Mouse (Mus musculus) liver, adult 2 months (tissue): ENCODE data around the gene Slc6a4. TPM values are rescaled to one million over a fixed set of nuclear protein-coding genes. Genes with fewer than 3 reads are reported as not detected.

Experiments used
- DNase-seq: peaks from one replicate; pipeline ENCODE4 v3.0.0-alpha.2; 2011; ENCODE audit warnings: low read depth, low spot score; ENCODE audit errors: extremely low read depth
- H3K27ac ChIP-seq: fragments of 200-500 bp; replicated peaks from 2 replicates; pipeline ENCODE4 v1.5.1; 2012; ENCODE audit warnings: low read depth, mild to moderate bottlenecking, control low read depth, inconsistent platforms, low read length; ENCODE audit not compliant: insufficient read depth
- H3K27me3 ChIP-seq: fragments of 200-500 bp; 2 replicates; pipeline ENCODE4 v1.6.1; 2012; ENCODE audit warnings: mild to moderate bottlenecking, moderate library complexity, low read length, inconsistent platforms; ENCODE audit not compliant: control insufficient read depth, insufficient read depth
- H3K36me3 ChIP-seq: fragments of 200-500 bp; 2 replicates; pipeline ENCODE4 v1.6.1; 2012; ENCODE audit warnings: low read length, inconsistent platforms; ENCODE audit not compliant: control insufficient read depth, insufficient read depth
- H3K4me1 ChIP-seq: fragments of 200-500 bp; 2 replicates; pipeline ENCODE4 v1.6.1; 2011; ENCODE audit warnings: low read length; ENCODE audit not compliant: control insufficient read depth, insufficient read depth
- H3K4me3 ChIP-seq: fragments of 200-500 bp; 2 replicates; pipeline ENCODE4 v1.5.1; 2011; ENCODE audit warnings: low read depth, mild to moderate bottlenecking, control low read depth, low read length, moderate library complexity; ENCODE audit not compliant: insufficient read depth
- H3K79me2 ChIP-seq: fragments of 200-500 bp; 2 replicates; pipeline ENCODE4 v1.6.1; 2012; ENCODE audit warnings: inconsistent platforms, mild to moderate bottlenecking, low read length, moderate library complexity; ENCODE audit not compliant: control insufficient read depth, insufficient read depth
- H3K9ac ChIP-seq: fragments of 200-500 bp; 2 replicates; pipeline ENCODE4 v1.6.1; 2012; ENCODE audit warnings: low read depth, mild to moderate bottlenecking, control low read depth, inconsistent platforms, low read length
- CTCF ChIP-seq: fragments of 200-500 bp; IDR thresholded peaks from 2 replicates; pipeline ENCODE4 v1.5.1; 2011; ENCODE audit warnings: low read depth, low read length, control low read depth
- POLR2A ChIP-seq: fragments of 200-500 bp; IDR thresholded peaks from 2 replicates; pipeline ENCODE4 v1.6.1; 2011; ENCODE audit warnings: low read length, control low read depth; ENCODE audit not compliant: insufficient read depth; ENCODE audit errors: extremely low read depth
- WGBS: fragments of 180-500 bp; shearing (Covaris S2); methylation state at CpG from one replicate; pipeline ENCODE4 v1.1.7; 2018; 5-methylcytosine and 5-hydroxymethylcytosine counted together
- polyA plus RNA-seq: library from polyadenylated mRNA; depleted of rRNA; stranded (reverse); fragments of >200 nt; gene quantifications from 2 replicates; pipeline ENCODE4 v1.2.3, GENCODE M21; 2012
- total RNA-seq: library from RNA; depleted of rRNA; stranded (reverse); fragments of >200 nt; gene quantifications from 2 replicates; pipeline ENCODE4 v1.2.3, GENCODE M21; 2014

Slc6a4 gene
- total and polyA plus RNA-seq, 2 experiments = 0.13 to 0.37 TPM

DNA sequence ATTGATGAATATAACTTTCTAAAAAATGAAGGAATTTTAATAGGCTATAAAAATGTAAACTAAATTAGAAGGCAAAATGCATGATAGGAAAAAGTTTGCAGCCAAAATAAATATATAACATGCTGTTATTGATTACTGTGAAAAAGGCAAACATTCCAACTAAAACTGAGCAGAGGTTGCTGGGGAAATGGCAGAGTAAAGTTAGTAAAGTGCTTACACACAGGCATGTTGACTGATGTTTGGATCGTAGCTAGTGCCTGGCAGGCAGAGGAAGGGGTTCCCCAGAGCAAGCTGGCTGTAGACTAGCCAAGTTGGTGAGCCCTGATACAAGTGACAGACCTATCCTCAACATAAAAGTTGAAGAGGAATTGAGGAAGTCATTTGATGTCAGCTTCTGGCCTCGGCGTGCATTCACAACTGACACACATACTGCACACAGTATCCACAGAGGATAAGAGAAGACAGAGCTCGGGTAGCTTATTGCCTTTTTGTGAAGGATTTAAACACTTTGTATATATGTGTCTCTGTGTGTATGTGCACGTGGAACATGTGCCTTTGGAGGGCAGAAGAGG lies 16.7 kb upstream of the Slc6a4 start:
- Histone ChIP-seq H3K27me3 (no peaks in the 10 kb centered on the region), H3K36me3 (peaks cover 13% of the 10 kb centered on the region; the same call in 1 of the 2 replicates), H3K27ac (peak overlapping the region; percentile 5; the same call in 1 of the 2 replicates), H3K4me1 (peaks cover 6% of the 10 kb centered on the region), H3K4me3 (no peak overlapping the region), H3K9ac (no peak overlapping the region), H3K79me2 (no peaks in the 10 kb centered on the region)
- DNase-seq = peak; percentile 63
- WGBS = 38% methylated on average over 5 of the region's 5 CpGs
- TF ChIP-seq CTCF = no peak
- TF ChIP-seq POLR2A = no peak

DNA sequence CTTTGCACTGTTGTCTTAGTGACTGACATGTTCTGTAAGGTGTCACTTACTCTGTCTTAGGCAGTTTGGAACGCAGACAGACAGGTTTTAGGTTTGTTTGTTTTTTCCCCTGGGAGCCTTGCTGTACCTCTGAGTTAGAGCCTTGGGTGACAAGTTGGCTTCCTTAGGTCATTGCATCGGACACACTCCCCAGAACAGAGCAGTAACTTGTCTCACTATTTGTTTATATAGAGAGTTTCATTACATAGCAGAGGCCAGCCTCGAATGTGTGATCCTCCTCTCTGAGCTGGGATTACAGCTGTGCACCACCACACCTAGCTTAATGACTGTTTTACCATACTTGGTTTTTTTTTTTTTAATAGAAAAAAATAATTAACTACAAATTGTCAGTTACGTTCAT lies 16.0 kb upstream of the Slc6a4 start:
- no peaks in the 10 kb centered on the region for H3K79me2 ChIP-seq
- TF ChIP-seq CTCF (no peak), POLR2A (no peak)
- no peak overlapping the region for H3K4me3 ChIP-seq
- no peak for DNase-seq
- H3K9ac ChIP-seq = no peak overlapping the region
- 44% methylated on average over 4 of the region's 4 CpGs for WGBS
- H3K36me3 ChIP-seq = peaks cover 18% of the 10 kb centered on the region; the same call in 1 of the 2 replicates
- H3K4me1 ChIP-seq = peaks cover 6% of the 10 kb centered on the region
- H3K27ac ChIP-seq = no peak overlapping the region
- H3K27me3 ChIP-seq = no peaks in the 10 kb centered on the region

DNA sequence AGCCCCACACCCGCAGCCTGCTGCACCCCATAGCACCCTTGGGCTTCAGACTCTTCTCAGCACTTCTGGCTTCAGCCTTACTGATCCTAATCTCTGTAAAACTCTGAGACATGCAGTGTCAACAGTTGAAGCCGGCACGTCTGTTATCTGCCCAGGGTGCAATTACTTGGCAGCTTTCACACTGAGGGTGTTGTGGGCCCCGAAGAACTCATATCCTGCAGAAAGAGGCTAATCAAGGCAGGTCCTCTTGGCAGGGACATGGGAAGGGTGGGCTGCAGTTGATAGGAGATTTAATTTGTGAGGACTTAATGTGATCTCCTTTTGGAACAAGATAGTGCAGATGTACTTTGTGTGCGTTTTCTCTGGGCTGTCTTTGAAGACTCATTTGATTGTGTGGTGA lies 14.8 kb upstream of the Slc6a4 start:
- no peaks in the 10 kb centered on the region for H3K79me2 ChIP-seq
- 63% methylated on average over 5 of the region's 5 CpGs for WGBS
- no peak overlapping the region for H3K27ac ChIP-seq
- H3K4me3 ChIP-seq = no peak overlapping the region
- H3K36me3 ChIP-seq = peaks cover 19% of the 10 kb centered on the region; the same call in 1 of the 2 replicates
- DNase-seq = no peak
- no peaks in the 10 kb centered on the region for H3K27me3 ChIP-seq
- peaks cover 6% of the 10 kb centered on the region for H3K4me1 ChIP-seq
- H3K9ac ChIP-seq = no peak overlapping the region
- TF ChIP-seq CTCF (no peak), POLR2A (no peak)

DNA sequence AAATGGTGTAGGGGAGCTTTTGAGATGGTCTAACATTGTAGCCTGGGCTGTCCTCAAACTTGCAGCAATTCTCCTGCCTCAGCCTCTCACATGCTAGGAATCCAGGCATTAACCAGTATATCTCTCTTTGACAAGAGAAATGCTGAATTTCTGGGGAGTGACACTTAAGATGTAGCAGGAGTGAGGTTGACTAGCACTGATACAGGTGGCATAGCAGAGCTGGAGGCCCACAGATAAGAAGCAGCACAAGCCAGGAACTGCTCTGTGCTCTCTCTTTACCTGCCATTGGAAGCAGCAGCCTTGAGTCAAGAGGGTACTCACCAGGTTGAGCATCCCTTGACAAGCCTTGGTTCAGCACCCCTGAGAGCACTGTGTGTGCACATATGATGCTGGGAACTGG lies 14.2 kb upstream of the Slc6a4 start:
- Histone ChIP-seq H3K9ac (no peak overlapping the region), H3K4me1 (peaks cover 6% of the 10 kb centered on the region), H3K36me3 (peaks cover 18% of the 10 kb centered on the region; the same call in 1 of the 2 replicates), H3K27ac (no peak overlapping the region), H3K79me2 (no peaks in the 10 kb centered on the region), H3K27me3 (no peaks in the 10 kb centered on the region), H3K4me3 (no peak overlapping the region)
- TF ChIP-seq CTCF = no peak
- DNase-seq = no peak

DNA sequence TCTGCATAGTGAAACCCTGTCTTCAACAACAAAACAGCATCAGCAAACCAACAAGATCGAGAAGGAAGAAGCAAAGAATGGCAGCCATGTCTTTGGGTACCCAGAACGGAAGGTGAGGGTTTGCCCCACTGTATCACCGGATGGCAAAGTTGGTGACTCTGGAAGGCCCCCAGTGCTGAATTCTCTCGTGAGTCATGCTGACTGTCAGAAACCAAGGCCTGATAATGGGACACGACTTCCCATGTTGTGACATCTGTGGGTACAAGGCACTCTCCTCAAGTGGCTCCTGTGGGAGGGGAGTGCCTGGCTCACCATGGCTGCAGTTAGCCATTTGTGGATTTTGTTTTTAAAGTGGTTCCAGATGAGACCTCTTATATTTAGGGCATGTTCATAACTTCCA lies 7.6 kb upstream of the Slc6a4 start:
- Histone ChIP-seq H3K79me2 (no peaks in the 10 kb centered on the region), H3K36me3 (peaks cover 14% of the 10 kb centered on the region; the same call in 1 of the 2 replicates), H3K27ac (no peak overlapping the region), H3K4me1 (no peaks in the 10 kb centered on the region), H3K27me3 (no peaks in the 10 kb centered on the region), H3K4me3 (no peak overlapping the region), H3K9ac (no peak overlapping the region)
- DNase-seq = no peak
- TF ChIP-seq CTCF = no peak
- TF ChIP-seq POLR2A = no peak
- 72% methylated on average over 5 of the region's 5 CpGs for WGBS

DNA sequence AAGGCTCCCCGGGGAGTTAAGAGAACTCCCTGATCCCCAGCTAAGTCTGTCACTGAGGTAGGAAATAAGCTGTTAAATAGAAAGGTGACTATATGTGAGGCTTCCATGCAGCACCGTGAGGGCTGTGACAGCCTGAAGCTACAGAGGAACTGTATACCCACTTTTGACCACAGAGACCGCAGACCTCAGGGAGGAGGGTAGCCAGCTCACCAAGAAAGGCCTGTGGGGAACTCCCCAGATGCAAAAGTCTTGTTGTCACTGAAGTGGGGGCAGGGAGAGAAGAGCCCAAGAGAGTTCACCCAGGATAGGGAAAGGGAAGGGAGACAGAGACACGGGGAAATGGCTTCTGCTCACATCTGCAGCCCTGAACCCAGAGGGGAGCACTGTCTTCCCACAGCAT lies 5.5 kb upstream of the Slc6a4 start:
- no peaks in the 10 kb centered on the region; the same call in 1 of the 2 replicates for H3K36me3 ChIP-seq
- H3K9ac ChIP-seq = no peak overlapping the region
- H3K79me2 ChIP-seq = no peaks in the 10 kb centered on the region
- H3K27ac ChIP-seq = no peak overlapping the region
- DNase-seq = no peak
- no peak overlapping the region for H3K4me3 ChIP-seq
- 47% methylated on average over 4 of the region's 4 CpGs for WGBS
- no peaks in the 10 kb centered on the region; the same call in 1 of the 2 replicates for H3K27me3 ChIP-seq
- H3K4me1 ChIP-seq = no peaks in the 10 kb centered on the region; the same call in 1 of the 2 replicates
- no peak for TF ChIP-seq CTCF
- no peak for TF ChIP-seq POLR2A
